Mouse (Mus musculus): ENCODE results near the gene Adam22. TPM values are rescaled to one million over a fixed set of nuclear protein-coding genes. Genes with fewer than 3 reads are reported as not detected.

Gene Adam22
- total RNA-seq, 2 experiments from 2014 or later, result 2.4 to 5.9 TPM

- intact Hi-C loops (cut with DNase I), result no loop called here
- DNase-seq, result no peak
These were observed 187.3 kb downstream of the Adam22 start for GRCm38 (mm10) chr5:8180646-8181045.

GRCm38 (mm10) chr5:8178111-8178510 is 189.8 kb downstream of the Adam22 start:
- DNase-seq, result no peak
- intact Hi-C loops (cut with DNase I), result no loop called here

- intact Hi-C loops (cut with DNase I), result loop anchor here (5.0 to 10.0 kb wide), 3 partner anchors 203 to 680 kb away; partner anchors contain the start of genes Adam22, Dbf4 and Slc25a40
- no peak for DNase-seq
These were observed 203.2 kb downstream of the Adam22 start for GRCm38 (mm10) chr5:8164773-8165172.

- intact Hi-C loops (cut with DNase I), result no loop called here
- DNase-seq, result no peak
These were observed 216.3 kb downstream of the Adam22 start for GRCm38 (mm10) chr5:8151645-8152044.

GRCm38 (mm10) chr5:8146146-8146545 is 221.8 kb downstream of the Adam22 start:
- intact Hi-C loops (cut with DNase I), result no loop called here
- DNase-seq, result no peak

DNA sequence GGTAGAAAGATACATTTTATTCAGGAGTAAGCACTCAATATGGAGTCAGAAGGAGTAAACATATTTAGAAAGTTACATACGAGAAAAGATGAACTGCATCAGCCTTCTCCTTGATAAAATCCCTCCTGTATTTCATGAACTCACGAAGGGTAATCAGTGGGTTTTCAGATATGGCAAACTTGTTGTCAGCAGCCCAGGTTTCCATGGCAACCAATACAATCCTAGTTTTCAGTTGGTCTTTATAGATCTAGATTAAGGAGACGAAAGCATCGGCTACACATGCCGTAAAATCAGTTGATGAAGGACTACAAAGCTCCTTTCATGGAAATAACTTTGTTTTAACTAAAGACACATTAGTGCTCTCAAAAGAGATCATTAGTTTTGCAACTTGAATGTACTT is 222.5 kb downstream of the Adam22 start:
- intact Hi-C loops (cut with DNase I), result no loop called here
- no peak for DNase-seq

GRCm38 (mm10) chr5:8132546-8132945 is 235.4 kb downstream of the Adam22 start:
- intact Hi-C loops (cut with DNase I), result no loop called here

DNA sequence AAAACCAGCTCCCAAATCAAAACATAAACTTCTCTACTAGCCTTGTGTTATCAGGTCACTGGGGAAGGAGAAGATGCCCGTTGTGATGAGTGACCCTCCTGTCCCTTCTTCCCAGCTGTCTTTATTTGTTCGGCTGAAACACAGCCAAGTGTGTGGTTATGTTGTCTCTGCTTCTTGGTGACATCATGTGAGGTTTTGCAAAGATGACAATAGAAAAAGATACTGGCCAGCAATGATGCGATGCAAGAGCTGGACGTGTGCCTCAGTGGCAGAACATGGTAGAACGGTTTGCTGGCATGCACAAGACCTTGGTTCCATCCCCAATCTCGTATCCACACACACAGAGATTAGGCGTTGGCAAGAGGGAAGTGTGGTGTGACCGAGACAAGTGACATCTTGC is 236.0 kb downstream of the Adam22 start:
- intact Hi-C loops (cut with DNase I), result no loop called here

More at GRCm38 (mm10) chr5:8132546-8132945, 235.4 kb downstream of the Adam22 start:
- no peak for DNase-seq

GRCm38 (mm10) chr5:8129750-8130149 is 238.2 kb downstream of the Adam22 start:
- DNase-seq, result no peak

More for the DNA sequence above, 236.0 kb downstream of the Adam22 start:
- DNase-seq, result no peak

DNA sequence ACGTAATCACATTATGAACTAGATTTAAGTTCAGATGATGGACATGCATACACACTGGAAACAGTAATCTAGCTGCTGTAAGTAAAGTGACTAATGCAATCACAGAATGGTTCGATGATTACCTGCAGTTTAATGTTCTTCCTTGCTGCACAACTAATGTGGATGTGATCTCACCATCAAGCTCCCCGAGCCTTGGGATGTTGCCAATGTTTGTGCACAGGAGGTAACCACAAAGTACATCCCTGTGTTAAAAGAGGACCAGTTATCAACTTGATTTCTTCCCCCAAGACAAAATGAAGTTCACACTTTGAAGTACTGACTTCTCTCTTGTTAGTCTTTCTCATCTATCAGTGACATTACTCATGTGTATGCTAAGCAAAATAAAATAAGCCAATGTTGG is 247.0 kb downstream of the Adam22 start:
- no peak for DNase-seq
- intact Hi-C loops (cut with DNase I), result no loop called here

More at GRCm38 (mm10) chr5:8129750-8130149, 238.2 kb downstream of the Adam22 start:
- intact Hi-C loops (cut with DNase I), result no loop called here

DNA sequence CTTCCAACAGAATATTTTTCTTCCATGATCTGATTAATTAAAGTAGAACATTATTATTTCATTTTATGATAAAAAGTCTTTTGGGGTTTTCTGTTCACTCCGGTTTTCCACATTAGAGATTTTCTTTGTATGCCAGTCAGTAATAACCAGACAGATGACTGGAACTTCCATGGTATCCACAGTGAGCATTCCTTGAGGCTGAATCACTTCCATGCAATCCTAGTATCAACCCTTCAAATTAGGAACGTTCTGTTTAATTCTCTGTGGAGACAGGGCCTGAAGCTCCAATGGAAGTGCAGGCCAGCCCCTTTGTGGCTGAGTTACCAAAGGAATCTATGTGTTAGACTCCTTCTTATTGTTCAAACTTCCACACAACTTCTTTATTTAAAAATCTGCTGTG is 247.9 kb downstream of the Adam22 start:
- intact Hi-C loops (cut with DNase I), result no loop called here

GRCm38 (mm10) chr5:8116561-8117168 is 251.3 kb downstream of the Adam22 start:
- intact Hi-C loops (cut with DNase I), result no loop called here

More for the DNA sequence above, 247.9 kb downstream of the Adam22 start:
- DNase-seq, result no peak

GRCm38 (mm10) chr5:8112246-8112645 is 255.7 kb downstream of the Adam22 start:
- intact Hi-C loops (cut with DNase I), result no loop called here
- DNase-seq, result no peak

More at GRCm38 (mm10) chr5:8116561-8117168, 251.3 kb downstream of the Adam22 start:
- DNase-seq, result no peak

GRCm38 (mm10) chr5:8111691-8112090 is 256.3 kb downstream of the Adam22 start:
- no peak for DNase-seq
- intact Hi-C loops (cut with DNase I), result no loop called here

DNA sequence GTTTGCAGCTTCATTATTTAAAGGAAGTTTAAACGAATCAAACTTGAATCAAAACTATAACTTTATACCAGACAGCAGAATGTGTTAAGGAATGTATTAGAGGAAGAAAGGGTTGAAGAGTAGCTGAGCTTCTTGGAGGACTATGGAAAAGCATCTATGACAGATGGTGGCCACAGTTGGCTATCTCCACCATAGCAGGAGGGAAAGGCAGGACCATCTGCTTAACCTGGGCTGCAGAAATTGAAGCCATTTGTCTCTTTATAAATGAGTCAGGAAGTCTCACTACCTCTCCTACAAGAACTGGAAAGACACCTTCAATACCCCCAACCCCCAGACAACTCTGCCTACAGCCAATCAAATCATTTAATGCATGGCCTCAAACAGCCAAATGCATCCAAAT is 272.3 kb downstream of the Adam22 start:
- no peak for DNase-seq
- intact Hi-C loops (cut with DNase I), result no loop called here

- intact Hi-C loops (cut with DNase I), result no loop called here
These were observed 273.0 kb downstream of the Adam22 start for GRCm38 (mm10) chr5:8094921-8095320.

DNA sequence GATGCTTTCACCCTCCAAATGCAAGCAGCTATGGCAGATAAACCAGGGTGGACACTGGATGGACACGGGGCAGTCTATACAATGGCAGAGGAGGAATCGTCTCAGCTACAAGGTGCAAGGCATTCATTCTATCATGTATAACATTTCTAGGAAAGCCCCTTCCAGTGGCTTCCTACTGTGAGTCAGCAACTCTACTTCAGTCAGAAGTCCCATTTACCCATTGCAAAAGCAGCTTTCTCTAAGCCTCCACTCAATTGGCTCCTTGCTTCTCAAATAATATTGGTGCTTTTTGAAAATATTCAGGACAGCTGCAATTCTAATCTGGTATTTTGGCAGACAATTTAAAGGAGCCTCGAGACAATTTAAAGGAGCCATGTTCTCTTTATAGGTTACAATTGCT is 279.8 kb downstream of the Adam22 start:
- intact Hi-C loops (cut with DNase I), result no loop called here

More at GRCm38 (mm10) chr5:8094921-8095320, 273.0 kb downstream of the Adam22 start:
- no peak for DNase-seq

DNA sequence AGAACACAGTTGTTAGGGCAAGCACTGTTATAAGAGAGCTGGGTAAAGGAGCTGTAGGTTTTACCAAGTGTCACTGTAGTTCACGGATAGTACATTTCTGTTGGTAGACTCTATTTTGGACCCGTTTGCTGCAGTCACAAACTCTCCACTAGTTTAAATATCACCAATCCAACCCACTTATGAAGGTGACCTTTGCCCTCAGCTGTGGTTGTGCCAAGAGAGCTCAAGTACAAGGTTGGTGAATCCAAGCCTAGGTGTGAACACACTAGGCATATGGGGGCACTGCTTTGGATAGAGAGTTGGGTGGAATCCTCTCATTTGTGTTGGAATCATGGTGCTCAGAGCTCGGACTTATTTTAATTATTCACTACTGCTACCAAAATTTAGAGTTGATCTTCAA is 282.3 kb downstream of the Adam22 start:
- intact Hi-C loops (cut with DNase I), result no loop called here
- no peak for DNase-seq

More for the DNA sequence above, 279.8 kb downstream of the Adam22 start:
- no peak for DNase-seq

DNA sequence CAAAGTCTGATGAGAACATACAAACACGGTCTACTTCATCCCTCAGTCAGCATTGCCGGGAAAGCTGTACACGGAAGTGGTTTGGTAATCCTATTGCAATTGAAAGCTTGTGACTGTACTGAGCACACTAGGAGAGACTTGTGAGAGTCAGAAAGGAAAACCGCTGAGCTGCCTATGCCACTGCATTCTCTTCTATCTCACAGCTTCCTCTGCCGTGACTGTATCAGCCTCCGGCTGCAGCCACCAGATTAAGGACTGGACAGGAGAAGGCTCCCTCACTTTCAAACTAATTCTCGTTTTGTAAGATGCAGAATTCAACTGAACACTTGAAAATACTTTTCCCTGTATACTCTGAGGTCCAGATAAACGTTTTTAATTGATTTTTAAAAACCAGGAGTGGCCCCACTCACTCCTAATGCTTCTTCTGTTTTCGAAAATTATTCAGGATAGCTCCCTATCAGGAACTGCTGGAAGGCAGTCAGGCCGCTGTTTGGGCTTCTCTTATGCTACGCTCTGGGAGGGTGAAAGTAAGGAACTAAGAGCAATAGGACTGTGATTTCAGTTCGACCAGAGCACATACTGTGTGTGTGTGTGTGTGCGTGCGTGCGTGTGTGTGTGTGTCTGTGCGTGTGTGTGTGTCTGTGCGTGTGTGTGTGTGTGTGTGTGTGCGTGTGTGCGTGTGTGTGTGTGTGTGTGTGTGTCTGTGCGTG is 285.0 kb downstream of the Adam22 start:
- DNase-seq, result no peak
- intact Hi-C loops (cut with DNase I), result no loop called here

DNA sequence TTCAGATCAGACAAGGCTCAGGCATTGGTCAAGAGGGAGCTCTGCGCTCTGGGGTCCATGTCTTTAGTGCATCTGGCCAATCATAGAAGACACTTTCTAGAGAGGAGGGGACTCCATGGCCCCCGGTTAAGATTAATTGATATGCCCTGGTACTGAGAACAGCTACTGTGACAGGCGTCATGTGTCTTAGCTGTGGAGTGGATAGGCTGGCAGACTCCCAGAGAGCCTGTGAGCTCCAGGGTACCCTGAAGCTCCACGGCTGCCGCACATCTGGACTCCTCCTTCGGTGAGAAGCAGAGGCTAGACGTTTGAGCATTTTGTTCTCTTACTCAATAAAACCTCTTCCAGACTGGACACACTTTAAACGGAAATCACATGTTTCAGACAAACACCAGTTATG is 290.5 kb downstream of the Adam22 start:
- intact Hi-C loops (cut with DNase I), result no loop called here
- DNase-seq, result no peak

- no peak for DNase-seq
- intact Hi-C loops (cut with DNase I), result no loop called here
These were observed 293.9 kb downstream of the Adam22 start for GRCm38 (mm10) chr5:8073901-8074561.
